Mouse (Mus musculus): ENCODE results near the gene Neurod1. TPM values are rescaled to one million over a fixed set of nuclear protein-coding genes. Genes with fewer than 3 reads are reported as not detected.

Gene Neurod1
- polyA plus RNA-seq, 1 experiment from 2014 or later, result 20.9 TPM

DNA sequence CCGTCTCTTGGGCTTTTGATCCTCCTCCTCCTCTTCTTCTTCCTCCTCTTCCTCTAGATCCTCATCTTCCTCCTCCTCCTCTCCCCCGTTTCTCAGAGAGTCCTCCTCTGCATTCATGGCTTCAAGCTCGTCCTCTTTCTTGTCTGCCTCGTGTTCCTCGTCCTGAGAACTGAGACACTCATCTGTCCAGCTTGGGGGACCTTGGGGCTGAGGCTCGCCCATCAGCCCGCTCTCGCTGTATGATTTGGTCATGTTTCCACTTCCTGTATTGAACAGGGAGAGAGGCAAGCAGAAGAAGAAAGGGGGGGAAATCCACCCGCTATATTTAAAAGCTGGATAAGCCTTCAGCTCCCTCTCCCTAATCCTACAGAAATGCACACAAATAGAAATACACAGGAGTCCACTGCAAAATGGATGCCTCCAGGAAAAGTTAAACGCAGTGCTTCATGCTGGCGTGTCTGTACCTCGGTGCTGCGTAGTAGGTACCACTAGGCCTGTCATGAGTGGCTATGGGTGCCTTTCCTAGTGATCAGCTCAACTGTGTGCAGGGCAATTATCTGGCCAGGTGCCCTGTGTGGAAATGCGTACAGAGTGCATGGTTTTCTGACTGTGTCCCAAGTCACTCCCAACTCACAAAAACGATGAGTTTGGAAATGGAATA, 1.6 kb downstream of the Neurod1 start:
- peak; percentile 12 for DNase-seq (ENCODE audit: low spot score)
- WGBS, result 7% methylated on average over 15 of the region's 15 CpGs
- H3K4me3 ChIP-seq, result peak overlapping the region; percentile 48
- H3K36me3 ChIP-seq, result no peaks in the 10 kb centered on the region
- H3K4me1 ChIP-seq (replicated peaks), result peaks cover 57% of the 10 kb centered on the region
- peaks cover 87% of the 10 kb centered on the region for H3K27me3 ChIP-seq (ENCODE audit: insufficient read depth, poor library complexity, severe bottlenecking)
- no peaks in the 10 kb centered on the region for H3K9me3 ChIP-seq
- H3K27ac ChIP-seq, result peak overlapping the region; percentile 81

DNA sequence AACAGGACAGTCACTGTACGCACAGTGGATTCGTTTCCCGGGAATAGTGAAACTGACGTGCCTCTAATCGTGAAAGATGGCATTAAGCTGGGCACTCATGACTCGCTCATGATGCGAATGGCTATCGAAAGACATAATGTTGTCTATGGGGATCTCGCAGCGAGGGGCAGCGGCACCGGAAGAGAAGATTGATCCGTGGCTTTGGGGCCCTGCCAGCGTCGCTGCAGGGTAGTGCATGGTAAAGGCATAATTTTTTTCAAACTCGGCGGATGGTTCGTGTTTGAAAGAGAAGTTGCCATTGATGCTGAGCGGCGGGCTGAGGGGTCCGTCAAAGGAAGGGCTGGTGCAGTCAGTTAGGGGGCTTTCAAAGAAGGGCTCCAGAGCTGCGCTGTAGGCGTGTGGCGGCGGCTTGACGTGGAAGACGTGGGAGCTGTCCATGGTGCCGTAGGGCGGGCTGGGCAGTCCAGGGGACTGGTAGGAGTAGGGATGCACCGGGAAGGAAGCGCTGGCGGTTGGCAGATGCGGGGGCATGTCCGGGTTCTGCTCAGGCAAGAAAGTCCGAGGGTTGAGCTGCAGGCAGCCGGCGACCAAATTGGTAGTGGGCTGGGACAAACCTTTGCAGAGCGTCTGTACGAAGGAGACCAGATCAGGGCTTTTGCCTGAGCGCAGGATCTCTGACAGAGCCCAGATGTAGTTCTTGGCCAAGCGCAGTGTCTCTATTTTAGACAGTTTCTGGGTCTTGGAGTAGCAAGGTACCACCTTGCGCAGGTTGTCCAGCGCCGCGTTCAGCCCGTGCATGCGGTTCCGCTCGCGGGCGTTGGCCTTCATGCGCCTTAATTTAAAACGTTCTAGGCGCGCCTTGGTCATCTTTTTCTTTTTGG, 2.4 kb downstream of the Neurod1 start:
- Histone ChIP-seq H3K27me3 (ENCODE audit: insufficient read depth, poor library complexity, severe bottlenecking) (peaks cover 79% of the 10 kb centered on the region), H3K4me3 (peak overlapping the region; percentile 48), H3K36me3 (no peaks in the 10 kb centered on the region), H3K9me3 (no peaks in the 10 kb centered on the region), H3K4me1 (replicated peaks) (peaks cover 50% of the 10 kb centered on the region), H3K27ac (peak overlapping the region; percentile 81)
- DNase-seq (ENCODE audit: low spot score), result peak; percentile 87
- WGBS, result 2% methylated on average over 55 of the region's 55 CpGs

DNA sequence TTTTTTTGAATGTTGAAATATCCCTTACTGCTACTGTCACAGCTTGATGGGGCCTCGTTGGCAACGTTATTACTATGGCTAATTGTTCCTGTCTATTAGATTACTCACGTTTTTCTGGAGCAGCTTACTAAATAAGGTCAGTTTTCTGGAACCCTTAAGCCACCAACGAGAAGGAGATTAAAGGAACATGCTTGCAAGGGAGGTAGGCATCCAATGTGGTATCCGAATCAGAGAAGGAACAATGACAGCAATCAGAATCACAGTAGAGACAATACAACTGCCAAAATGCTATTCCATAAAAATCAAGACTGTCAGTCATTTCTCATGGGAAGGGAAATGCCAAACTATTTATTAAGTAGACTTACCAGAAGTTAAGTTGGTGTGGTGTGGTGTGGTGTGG, 5.1 kb downstream of the Neurod1 start:
- WGBS, result 50% methylated on average over 5 of the region's 5 CpGs
- H3K27me3 ChIP-seq (ENCODE audit: insufficient read depth, poor library complexity, severe bottlenecking), result peaks cover 52% of the 10 kb centered on the region

DNA sequence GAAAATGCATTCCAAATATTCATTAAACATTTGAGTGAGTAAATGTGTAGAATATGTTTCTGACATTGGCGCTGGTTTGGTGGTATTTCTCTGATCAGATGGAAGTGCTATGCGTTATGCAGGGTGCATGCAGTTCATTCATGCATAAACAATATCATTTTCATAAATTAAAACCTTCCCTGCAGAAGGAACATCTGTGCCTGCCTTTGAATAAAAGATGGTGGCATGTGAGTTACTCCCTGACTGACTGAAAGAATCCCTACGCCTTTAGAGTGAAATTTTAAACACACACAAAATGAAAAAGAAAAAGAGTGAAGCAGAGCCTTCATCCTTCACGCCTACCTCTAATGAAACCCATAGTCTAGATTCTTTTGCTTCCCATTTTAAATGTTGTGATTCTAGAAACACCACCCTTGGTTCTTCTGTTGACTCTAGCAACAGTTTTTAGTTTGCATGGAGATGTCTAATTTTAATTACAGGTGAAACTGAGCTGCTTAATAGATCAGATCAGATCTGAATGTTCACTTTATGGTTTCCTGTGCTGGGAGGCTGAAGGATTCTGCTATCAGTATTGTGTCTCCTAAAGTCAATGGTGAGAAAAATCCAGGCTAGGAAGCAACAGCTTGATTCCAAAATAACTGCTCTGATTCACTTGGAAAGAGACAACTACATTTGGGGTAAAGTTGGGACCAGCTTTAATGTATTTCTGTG, 5.7 kb downstream of the Neurod1 start:
- Histone ChIP-seq H3K9me3 (no peaks in the 10 kb centered on the region), H3K27me3 (ENCODE audit: insufficient read depth, poor library complexity, severe bottlenecking) (peaks cover 46% of the 10 kb centered on the region), H3K36me3 (no peaks in the 10 kb centered on the region), H3K4me3 (no peak overlapping the region), H3K4me1 (replicated peaks) (peaks cover 20% of the 10 kb centered on the region; the same call in 1 of the 2 replicates), H3K27ac (no peak overlapping the region)
- DNase-seq (ENCODE audit: low spot score), result no peak
- 55% methylated on average over 4 of the region's 4 CpGs for WGBS

More for the DNA sequence above, 5.1 kb downstream of the Neurod1 start:
- H3K4me3 ChIP-seq, result no peak overlapping the region
- H3K27ac ChIP-seq, result no peak overlapping the region
- no peak for DNase-seq (ENCODE audit: low spot score)
- no peaks in the 10 kb centered on the region for H3K36me3 ChIP-seq
- H3K9me3 ChIP-seq, result no peaks in the 10 kb centered on the region
- H3K4me1 ChIP-seq (replicated peaks), result peaks cover 23% of the 10 kb centered on the region; the same call in 1 of the 2 replicates

DNA sequence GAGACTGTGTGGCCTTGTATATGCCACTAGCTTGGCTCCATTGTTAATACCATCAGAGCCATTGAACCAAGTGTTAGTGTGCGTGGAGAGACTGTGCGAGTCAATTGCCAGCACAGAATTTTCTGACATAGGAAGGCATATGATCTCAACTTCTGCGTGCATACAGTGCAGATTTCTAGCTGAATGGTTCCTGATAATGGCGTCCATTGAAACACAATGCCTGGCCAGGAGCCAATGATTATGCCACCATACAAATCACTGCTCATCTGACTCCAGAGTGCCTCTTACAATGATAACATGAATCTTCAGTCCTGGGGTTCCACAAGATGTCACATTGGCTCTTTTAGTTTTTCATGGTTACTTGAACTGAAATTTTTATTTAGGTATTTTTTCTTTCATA, 7.2 kb downstream of the Neurod1 start:
- 74% methylated on average over 4 of the region's 4 CpGs for WGBS
- H3K4me3 ChIP-seq, result no peak overlapping the region
- peaks cover 31% of the 10 kb centered on the region for H3K27me3 ChIP-seq (ENCODE audit: insufficient read depth, poor library complexity, severe bottlenecking)
- H3K36me3 ChIP-seq, result no peaks in the 10 kb centered on the region
- no peak for DNase-seq (ENCODE audit: low spot score)
- peaks cover 12% of the 10 kb centered on the region; the same call in 1 of the 2 replicates for H3K4me1 ChIP-seq (replicated peaks)
- no peaks in the 10 kb centered on the region for H3K9me3 ChIP-seq
- no peak overlapping the region for H3K27ac ChIP-seq

DNA sequence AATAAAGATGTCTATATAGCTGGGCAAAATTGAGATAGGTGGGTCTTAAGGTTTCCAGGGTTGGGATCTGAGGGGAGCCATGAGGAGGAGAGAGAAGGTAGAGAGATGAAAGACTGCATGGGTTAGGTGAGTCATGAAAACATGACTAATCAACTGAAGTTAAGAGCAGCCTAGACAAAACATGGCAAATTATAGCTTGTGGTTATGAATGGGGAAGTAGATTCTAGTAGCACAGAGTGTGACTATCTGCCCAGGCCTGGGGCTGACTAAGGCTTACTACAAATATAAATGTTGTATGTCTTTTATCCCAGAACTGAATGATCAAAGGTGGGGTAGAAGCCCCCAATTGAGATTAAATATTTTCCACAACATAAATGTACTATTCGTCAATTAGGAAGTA, 9.4 kb downstream of the Neurod1 start:
- peaks cover 12% of the 10 kb centered on the region for H3K27me3 ChIP-seq (ENCODE audit: insufficient read depth, poor library complexity, severe bottlenecking)
- no peaks in the 10 kb centered on the region for H3K9me3 ChIP-seq
- H3K4me1 ChIP-seq (replicated peaks), result 0 out of 2 replicates have a peak, but pooled peaks cover 4% of the 10 kb centered on the region
- no peak overlapping the region for H3K4me3 ChIP-seq
- no peak overlapping the region for H3K27ac ChIP-seq
- no peaks in the 10 kb centered on the region for H3K36me3 ChIP-seq
- no peak for DNase-seq (ENCODE audit: low spot score)
- WGBS, result 76% methylated on average over 1 of the region's 1 CpGs

DNA sequence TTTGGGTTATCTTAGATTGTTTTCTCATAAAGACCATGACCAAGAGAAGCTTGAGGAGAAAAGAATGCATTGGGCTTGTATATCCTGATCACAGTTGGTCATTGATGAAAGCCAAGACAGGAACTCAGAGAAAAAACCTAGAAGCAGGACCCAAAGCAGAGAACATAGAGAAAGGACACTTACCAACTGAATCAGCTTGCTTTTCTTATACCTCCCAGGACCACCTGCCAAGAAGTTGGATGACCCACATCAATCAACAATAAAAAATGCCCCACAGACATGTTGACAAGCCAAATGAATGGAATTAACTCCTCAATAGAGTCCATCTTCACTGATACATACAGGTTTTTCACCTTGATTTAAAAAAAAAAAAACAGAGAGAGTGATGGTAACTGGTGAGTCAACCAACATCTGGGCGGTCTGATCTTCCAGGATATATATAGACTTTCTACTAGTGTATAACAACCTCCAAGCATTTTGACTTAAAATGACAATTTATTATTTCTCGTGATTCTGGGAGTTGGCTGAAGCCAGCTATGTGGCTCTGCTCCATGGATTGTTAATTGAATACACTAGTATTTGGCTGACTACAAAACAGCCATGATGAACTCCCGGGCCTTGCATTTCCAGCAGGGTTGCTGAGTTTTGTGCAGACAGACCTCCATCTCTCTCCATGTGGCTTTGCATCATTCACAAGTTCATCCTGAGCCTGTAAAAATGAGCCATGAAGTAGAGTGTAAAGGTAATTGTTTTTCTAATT, 12.5 kb downstream of the Neurod1 start:
- no peaks in the 10 kb centered on the region for H3K4me1 ChIP-seq (replicated peaks)
- no peak for DNase-seq (ENCODE audit: low spot score)
- 88% methylated on average over 3 of the region's 3 CpGs for WGBS
- no peaks in the 10 kb centered on the region for H3K27me3 ChIP-seq (ENCODE audit: insufficient read depth, poor library complexity, severe bottlenecking)
- no peaks in the 10 kb centered on the region for H3K36me3 ChIP-seq
- H3K9me3 ChIP-seq, result no peaks in the 10 kb centered on the region
- H3K27ac ChIP-seq, result no peak overlapping the region
- no peak overlapping the region for H3K4me3 ChIP-seq

DNA sequence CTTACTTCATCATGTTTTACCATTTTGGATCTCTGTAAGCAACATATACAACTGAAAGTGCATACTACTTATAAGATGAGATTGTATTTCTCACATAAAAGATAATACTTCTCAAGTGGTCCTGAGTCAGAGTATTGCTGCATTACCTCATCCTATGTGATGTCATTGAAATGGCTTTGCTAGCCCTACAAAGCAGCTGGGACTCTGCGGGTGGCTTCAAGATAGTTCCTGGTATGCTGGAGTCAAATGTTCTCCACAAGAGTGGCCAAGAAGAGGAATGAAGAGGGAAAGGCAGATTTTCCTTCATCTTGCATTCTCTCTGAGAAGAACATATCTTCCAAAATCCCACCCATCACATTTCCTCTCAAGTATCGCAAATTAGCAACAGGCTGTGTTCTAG, 13.2 kb downstream of the Neurod1 start:
- H3K27ac ChIP-seq, result no peak overlapping the region
- no peaks in the 10 kb centered on the region for H3K4me1 ChIP-seq (replicated peaks)
- no peak overlapping the region for H3K4me3 ChIP-seq
- no peaks in the 10 kb centered on the region for H3K36me3 ChIP-seq
- H3K9me3 ChIP-seq, result no peaks in the 10 kb centered on the region
- H3K27me3 ChIP-seq (ENCODE audit: insufficient read depth, poor library complexity, severe bottlenecking), result no peaks in the 10 kb centered on the region
- DNase-seq (ENCODE audit: low spot score), result no peak
- 95% methylated on average over 2 of the region's 2 CpGs for WGBS

DNA sequence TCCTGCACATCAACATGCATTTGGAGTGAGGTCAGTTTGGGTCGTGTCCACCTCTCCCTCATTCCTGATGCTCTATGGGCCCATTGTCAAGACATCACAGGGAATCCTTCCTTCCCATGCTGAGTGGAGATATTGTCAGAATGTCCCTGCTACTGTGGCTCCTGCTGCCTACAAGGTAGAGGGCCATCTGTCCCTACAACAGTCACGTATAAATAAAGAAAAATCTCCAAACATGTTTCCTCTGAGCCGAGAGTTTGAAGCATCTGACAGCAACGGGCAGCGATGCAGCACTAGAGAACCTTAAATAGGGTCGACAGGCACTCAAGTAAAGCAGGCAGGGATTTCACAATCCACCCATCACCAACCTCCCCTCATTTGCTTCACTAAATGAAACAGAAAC, 13.6 kb downstream of the Neurod1 start:
- Histone ChIP-seq H3K9me3 (no peaks in the 10 kb centered on the region), H3K4me3 (no peak overlapping the region), H3K4me1 (replicated peaks) (no peaks in the 10 kb centered on the region), H3K27me3 (ENCODE audit: insufficient read depth, poor library complexity, severe bottlenecking) (no peaks in the 10 kb centered on the region), H3K27ac (no peak overlapping the region), H3K36me3 (no peaks in the 10 kb centered on the region)
- DNase-seq (ENCODE audit: low spot score), result no peak
- 84% methylated on average over 6 of the region's 6 CpGs for WGBS

DNA sequence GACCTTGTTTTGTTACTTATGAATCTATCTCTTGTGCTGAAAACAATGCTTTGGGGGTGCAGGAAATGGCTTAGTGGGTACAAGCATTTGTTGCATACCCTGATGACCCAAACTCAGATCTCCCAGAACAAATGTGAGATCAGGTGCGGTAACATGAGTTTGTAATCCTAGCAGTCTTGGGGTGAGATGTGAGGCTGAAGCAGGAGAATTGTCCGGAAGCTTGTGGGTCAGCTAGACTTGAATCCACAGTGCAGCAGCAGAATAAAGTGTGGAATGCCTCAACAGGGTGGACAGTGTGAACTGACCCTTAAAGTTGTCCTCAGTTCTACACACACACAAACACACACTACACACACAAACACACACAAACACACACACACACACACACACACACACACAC, 14.3 kb downstream of the Neurod1 start:
- DNase-seq (ENCODE audit: low spot score), result no peak
- Histone ChIP-seq H3K27ac (no peak overlapping the region), H3K36me3 (no peaks in the 10 kb centered on the region), H3K9me3 (no peaks in the 10 kb centered on the region), H3K27me3 (ENCODE audit: insufficient read depth, poor library complexity, severe bottlenecking) (no peaks in the 10 kb centered on the region), H3K4me1 (replicated peaks) (no peaks in the 10 kb centered on the region), H3K4me3 (no peak overlapping the region)
- WGBS, result 93% methylated on average over 2 of the region's 2 CpGs

DNA sequence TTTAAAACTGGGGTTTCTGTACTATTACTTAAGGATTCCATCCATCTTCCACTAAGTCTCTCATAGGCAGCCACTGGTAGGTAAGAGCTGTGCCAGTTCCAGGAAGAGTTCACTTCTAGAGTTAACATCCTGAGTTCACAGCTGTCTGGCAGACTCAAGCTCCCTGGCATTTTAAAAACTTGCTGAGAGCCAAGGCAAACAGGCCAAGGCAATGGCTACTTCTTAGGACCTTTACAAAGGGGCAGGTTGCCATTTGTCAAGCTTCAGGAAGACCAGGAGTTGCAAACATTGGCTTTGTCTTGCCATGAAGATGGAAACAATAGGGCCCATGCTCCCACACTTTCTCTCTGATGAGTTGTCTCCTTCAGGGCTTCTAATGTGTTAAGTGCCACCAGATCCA, 26.5 kb downstream of the Neurod1 start:
- Histone ChIP-seq H3K4me1 (replicated peaks) (peaks cover 18% of the 10 kb centered on the region; the same call in 1 of the 2 replicates), H3K27ac (no peak overlapping the region), H3K9me3 (no peaks in the 10 kb centered on the region), H3K36me3 (no peaks in the 10 kb centered on the region), H3K4me3 (no peak overlapping the region), H3K27me3 (ENCODE audit: insufficient read depth, poor library complexity, severe bottlenecking) (peaks cover 34% of the 10 kb centered on the region)
- no peak for DNase-seq (ENCODE audit: low spot score)

DNA sequence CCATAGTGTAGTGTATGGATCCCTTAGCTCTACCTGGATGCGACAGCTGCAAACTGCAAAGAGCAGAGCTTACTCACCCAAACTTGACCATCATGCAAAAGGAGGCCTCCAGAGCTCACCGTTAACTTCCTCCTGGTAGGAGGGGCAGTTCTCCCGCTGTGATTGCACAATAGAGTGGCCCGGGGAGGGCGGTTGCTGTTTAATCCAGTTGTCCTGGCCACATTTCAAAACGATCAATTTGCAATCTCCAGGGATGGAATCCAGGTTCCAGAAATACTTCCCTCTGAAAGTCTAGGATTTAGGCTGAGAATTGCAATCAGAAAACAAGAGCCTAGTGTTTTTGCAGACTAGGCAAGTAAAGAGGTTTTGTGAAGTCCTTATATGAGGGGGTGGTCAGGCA, 26.9 kb downstream of the Neurod1 start:
- no peak overlapping the region for H3K27ac ChIP-seq
- no peak for DNase-seq (ENCODE audit: low spot score)
- H3K36me3 ChIP-seq, result no peaks in the 10 kb centered on the region
- peaks cover 34% of the 10 kb centered on the region for H3K27me3 ChIP-seq (ENCODE audit: insufficient read depth, poor library complexity, severe bottlenecking)
- H3K4me3 ChIP-seq, result no peak overlapping the region
- H3K4me1 ChIP-seq (replicated peaks), result peaks cover 18% of the 10 kb centered on the region; the same call in 1 of the 2 replicates
- H3K9me3 ChIP-seq, result no peaks in the 10 kb centered on the region
- WGBS, result 4% methylated on average over 6 of the region's 6 CpGs

Measured in hindbrain, embryonic 10.5 days (tissue).